Mouse (Mus musculus): Measurements from ENCODE around the gene Blmh.

GRCm38 (mm10) chr11:76879816-76880215 is 44.8 kb upstream of the Blmh start:
- no peak for TF ChIP-seq POLR2A (IDR thresholded peaks at IDR 0.05; ENCODE audit: insufficient read depth, low read depth, low read length)
- TF ChIP-seq CTCF (IDR thresholded peaks at IDR 0.05; ENCODE audit: insufficient read depth, low read depth, low read length): no peak
